Mouse (Mus musculus): Measurements from ENCODE around the gene Avp.

GRCm38 (mm10) chr2:130586016-130586415, 3.7 kb upstream of the Avp start:
- TF ChIP-seq POLR2A (IDR thresholded peaks at IDR 0.05; ENCODE audit: borderline replicate concordance, low read depth, low read length): no peak
- TF ChIP-seq CTCF (IDR thresholded peaks at IDR 0.05; ENCODE audit: low read depth, low read length): no peak
